Mouse (Mus musculus) thymus, adult 18-20 months (tissue): Measurements from ENCODE around the gene Cdh13.

Experiments used
- DNase-seq, 2 experiments: peaks; one replicate each; pipeline ENCODE4 v3.0.0; 2022; ENCODE audit warnings: mixed read lengths in 2 of 2

The Cdh13 gene

DNA sequence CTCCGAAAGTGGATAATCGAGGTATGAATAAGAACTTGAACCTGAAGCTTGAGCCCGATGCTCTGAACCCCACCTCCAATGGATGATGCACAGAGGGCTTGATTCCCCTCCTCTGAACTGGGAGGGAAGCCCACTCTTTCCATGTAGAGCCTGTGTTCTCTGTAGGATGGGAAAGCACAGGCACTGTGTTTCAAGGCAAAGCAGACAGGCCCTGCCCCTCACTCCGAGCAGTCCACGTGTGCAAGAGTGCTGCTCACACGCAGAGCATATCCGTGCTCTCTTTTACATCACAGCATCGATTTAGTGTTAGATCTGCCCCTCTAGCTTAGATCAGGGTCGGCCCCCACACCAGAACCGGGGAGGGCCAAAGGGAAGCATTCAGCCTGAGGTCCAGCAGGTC lies 547.5 kb downstream of the Cdh13 start:
- no peak for DNase-seq

- no peak for DNase-seq
Observed at GRCm38 (mm10) chr8:118838801-118839200, 555.3 kb downstream of the Cdh13 start.

DNA sequence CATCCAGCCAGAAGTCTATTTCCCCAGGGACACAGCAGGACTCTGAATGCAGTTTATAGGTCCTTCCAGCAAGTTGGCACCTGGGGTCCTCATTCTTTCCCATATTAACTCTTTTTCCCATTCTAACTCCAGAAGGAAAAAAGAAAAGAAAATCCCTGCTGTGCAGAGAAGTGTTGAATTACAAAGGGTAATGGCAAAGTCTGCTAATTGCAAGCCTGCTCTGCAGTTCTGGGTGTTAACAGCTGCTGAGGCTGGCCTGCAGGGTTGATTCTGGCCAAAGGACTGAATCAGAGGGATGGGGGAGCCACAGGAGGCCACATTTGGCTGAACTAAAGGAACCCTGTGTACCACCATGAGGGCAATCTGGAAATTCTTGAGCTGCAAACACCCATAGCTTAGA lies 562.2 kb downstream of the Cdh13 start:
- no peak for DNase-seq

GRCm38 (mm10) chr8:118848021-118848420 lies 564.5 kb downstream of the Cdh13 start:
- no peak for DNase-seq

GRCm38 (mm10) chr8:118849515-118849914 lies 566.0 kb downstream of the Cdh13 start:
- no peak for DNase-seq

GRCm38 (mm10) chr8:118850381-118850780 lies 566.8 kb downstream of the Cdh13 start:
- no peak for DNase-seq

- no peak for DNase-seq
Observed at GRCm38 (mm10) chr8:118851361-118851760, 567.8 kb downstream of the Cdh13 start.

DNA sequence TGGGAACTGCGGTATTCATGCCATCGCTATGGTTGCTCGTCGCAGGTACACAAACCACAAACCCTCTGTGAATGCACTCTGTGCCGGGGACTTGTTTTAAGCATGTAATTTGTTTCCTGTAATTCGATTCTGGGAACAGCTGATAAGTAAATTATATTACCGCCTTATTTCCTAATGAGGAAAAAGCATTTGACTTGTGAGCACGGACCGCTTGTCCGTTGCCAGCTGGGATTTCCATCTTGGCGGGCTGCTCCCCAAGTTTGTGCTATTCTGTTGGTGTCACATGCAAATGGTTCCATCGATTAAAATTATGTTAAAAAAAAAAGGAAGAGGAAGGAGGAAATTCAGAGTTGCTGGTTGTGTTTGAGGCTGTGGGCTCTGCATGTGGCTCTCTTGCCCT lies 569.3 kb downstream of the Cdh13 start:
- no peak for DNase-seq

DNA sequence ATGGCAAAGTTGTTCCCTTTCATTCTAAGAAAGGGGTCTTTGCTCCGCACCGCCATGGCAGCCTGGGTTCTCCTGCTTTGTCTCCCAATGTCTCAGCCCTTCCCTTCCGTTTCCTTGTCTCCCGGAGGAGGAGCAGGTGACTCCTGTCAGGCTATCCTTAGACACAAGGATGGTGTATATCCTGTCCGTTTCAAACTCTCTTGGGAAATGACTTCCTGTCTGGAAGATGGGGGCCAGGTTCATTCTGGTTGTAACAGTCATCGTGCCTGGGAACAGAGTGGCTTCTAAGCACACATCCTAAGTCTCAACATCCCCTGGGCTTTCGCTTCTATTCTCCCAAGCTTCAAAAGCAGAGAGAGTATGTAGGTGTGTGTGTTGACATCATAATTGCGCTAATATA lies 571.1 kb downstream of the Cdh13 start:
- no peak for DNase-seq

DNA sequence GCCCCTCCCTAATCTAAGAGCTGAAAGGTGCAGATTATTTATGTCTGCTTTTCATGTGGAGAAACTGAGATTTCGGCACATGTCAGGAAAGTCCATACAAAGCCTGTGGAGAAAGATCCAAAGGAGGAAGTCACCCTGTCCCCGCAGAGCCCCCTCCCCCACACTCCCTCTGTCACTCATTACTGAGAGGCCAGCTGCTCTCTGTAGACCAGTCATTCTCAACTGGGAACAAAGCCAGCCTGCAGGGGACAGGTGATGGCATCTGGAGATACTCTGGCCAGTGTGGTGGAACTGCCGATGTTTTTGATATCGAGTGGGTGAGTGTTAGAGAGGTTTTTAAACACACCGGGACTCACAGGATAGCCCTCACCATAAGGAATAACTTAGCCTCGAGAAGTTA lies 582.8 kb downstream of the Cdh13 start:
- no peak for DNase-seq

DNA sequence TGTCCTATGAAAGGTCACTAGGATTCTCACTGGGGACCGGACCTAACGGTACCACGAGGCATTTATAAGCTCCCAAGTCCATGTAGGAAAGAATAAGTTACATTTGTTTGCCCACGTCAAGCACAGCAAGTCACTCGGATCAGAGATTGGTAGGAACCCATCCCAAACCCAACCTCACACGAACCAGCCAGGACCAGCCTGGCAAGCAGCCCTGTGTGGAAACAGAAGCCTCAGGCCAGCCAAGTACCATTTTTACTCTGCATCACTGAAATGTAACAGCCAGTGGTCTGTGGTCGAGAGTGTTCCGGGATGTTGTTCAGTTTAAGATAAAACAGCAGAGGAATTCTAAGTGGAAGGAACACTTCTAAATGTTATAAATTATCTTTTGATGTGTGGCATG lies 587.2 kb downstream of the Cdh13 start:
- no peak for DNase-seq

DNA sequence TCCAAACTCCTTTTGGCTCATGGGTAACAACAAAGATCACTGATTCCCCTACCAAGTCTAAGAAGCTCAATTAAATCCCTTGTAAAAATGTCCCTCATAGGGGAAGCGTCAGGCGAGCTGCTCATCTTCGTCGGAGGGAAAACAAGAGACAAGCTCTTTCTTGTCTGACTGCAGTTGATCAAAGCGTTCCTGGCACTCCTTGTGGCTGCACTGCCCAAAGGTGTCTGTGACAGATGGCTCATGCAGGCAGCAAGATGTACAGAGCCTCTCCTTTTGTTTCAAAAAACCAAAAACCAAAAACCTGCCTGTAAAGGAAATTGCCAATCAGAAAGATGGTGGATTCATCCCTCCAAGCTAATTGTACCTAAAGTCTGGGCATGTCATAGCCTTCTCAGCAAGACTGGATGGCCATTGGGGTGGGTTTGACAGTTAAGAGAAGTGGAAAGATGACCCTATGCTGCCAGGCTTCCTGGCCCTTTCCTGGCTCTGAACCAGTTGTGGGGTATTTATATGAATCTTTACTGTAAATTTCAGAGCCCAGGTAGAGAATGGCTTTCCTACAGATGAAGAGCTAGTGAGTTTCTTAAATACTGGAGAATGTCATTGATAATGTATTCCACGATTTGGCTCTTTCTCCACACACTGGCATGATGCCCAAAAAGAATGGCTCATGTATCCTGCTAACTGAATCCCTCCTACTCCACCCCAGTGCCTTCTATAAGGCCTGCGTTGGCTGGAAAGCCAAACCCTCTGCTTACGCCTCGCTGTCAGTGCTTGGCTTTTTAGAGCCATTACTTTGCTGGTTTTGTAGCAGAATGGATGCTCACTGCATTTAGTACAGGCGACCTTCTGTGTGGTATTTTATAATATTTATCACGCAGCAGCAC lies 596.6 kb downstream of the Cdh13 start:
- DNase-seq: no peak

GRCm38 (mm10) chr8:118884296-118884695 lies 600.8 kb downstream of the Cdh13 start:
- DNase-seq: no peak

DNA sequence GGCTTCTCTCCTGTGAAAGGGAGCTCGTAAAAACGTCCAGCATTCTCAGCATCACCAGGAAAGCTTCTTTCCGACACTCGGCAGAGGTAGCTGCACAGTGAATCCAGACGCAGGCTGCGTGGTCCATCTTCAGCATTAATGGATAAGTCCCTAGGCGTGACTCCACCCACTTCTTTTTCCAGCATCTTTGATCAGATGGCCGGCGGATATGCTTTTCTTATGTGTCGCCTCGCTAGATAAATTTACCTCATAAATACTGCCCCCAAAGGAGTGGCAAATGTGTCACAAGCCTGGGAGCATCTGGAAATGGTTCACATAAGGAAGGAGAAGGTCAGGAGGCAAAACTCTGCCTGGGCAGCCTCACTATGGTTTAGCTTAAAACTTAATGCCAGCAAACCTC lies 601.5 kb downstream of the Cdh13 start:
- no peak for DNase-seq

DNA sequence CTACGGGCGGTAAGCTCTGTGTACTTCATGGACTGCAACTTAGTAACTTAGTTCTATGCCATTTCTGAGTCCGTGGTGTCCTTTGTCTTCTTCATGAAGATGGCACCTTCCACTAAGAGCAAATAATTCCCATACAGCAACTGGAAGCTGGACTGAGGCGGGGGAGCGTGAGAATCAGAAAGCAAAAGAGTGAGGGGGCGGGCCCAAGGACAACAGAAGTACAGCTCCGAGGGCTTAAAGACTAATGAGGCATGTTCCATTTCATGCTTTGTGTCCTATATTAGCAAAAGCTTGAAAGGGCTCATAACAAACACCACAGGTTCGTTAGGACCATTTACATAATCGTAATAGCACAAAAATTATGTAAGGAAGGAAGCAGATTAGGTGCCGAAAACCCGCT lies 618.9 kb downstream of the Cdh13 start:
- no peak for DNase-seq

GRCm38 (mm10) chr8:118916513-118916912 lies 633.0 kb downstream of the Cdh13 start:
- no peak for DNase-seq

- no peak for DNase-seq
Observed at GRCm38 (mm10) chr8:118937412-118937811, 653.9 kb downstream of the Cdh13 start.

DNA sequence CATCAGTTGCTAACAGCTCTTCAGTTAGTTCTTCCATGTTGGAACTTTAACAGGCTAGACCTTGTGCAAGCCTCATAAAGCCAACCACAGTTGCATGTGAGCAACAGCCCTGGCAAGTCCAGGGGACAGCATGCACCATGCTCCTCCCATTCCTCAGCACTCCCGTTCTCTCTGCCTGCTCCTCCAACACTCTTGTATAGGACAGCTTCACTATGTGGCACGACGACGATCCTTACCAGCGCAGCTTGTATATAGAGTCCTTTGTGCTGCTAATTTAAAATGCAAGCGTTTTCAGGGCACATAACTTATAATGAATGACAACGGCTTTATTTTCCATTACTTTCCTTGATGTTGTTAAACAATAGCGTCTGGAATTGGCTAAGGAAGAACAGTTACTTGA lies 654.5 kb downstream of the Cdh13 start:
- DNase-seq: no peak

DNA sequence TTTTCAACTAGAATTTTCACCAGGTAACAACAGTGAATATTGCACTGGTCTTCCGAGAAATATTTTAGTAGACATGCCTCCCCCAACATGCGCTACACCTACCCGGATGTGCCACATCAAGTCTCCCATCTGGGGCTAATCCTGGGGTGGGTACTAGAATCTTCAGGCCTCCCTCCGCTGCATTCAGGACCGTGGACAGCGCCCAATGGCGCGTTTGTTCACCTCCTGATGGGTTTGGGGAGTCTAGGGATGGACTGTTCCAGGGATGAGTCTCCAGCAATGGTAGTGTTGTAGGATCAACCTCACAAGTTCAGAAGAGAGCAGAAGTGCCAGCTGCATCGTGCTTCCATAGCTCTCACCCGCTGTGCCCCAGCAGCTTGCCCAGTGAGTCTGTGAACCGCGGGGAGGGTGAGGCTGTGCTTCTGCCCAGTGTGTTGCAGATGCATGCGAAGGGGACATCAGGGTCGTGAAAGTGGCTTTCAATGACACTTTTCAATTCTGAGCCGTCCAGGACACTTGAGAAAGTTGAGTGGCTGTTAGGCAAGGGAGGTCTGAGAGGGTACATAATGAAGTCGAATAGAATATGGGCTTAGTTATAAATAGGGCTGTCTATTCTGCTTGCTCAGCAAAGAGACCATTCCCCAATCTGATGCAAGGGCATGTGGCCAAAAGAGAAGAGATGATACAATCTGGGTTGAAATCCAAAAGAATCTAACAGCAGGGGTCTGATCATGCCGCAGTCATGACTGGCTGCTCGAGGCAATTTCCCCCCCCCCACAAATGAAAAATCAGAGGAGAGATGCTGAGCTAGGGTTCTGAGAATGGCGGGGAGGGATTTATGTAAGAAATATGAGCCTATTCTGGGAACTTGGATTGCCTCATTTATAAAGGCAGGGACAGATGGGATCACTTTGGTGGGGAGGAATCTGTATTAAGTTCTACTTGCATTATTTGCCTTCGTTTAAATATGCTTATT lies 668.5 kb downstream of the Cdh13 start:
- DNase-seq: no peak

GRCm38 (mm10) chr8:118956109-118956508 lies 672.6 kb downstream of the Cdh13 start:
- DNase-seq: no peak

DNA sequence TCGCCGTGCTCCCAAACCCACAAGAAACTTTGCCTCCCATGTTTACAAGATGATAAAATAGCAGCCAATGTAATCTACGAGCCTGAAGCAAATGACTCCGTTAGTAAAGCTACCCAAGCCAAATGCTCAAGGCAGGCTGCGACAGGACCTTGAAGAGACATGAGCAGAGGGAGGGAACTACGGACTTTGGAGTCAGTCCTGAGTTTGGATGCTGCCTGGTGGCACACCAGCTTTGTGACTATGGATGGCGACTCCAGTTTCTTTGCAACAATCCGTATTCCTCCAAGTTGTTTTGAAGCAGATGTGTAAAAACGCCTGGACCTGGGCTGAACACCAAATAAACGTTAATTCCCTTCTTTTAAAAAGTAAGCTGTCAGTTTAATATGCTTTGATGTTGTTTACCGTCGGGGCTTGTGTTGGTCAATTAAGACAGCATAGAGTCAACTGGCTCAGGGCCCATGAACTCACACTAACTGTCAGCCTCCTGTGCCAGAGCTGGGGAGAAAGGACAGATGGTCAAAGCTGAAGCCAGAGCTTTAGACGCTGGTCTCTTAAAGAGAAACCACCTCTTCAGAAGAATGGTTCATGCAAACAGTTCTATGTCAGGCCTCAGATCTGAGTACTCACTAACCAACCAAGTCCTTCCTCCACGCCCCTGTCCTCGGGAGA lies 678.5 kb downstream of the Cdh13 start:
- DNase-seq: no peak

- DNase-seq: no peak
Observed at GRCm38 (mm10) chr8:118965101-118965840, 681.7 kb downstream of the Cdh13 start.
